Mouse (Mus musculus): Measurements from ENCODE around the gene Rere. TPM values are rescaled to one million over a fixed set of nuclear protein-coding genes. Genes with fewer than 3 reads are reported as not detected.
"Not testable (repeated sequence)": the region's sequence is repeated elsewhere in the genome, so short reads cannot be mapped to it uniquely, and the experiment has no call there.

The Rere gene
- total RNA-seq, 2 experiments from 2014 or later, result 85.3 to 118 TPM

GRCm38 (mm10) chr4:150510036-150510435 lies 228.6 kb downstream of the Rere start:
- DNase-seq, result no peak

GRCm38 (mm10) chr4:150513387-150513786 lies 231.9 kb downstream of the Rere start:
- not testable (repeated sequence) for DNase-seq

GRCm38 (mm10) chr4:150516201-150516600 lies 234.8 kb downstream of the Rere start:
- no peak for DNase-seq

GRCm38 (mm10) chr4:150517381-150517780 lies 235.9 kb downstream of the Rere start:
- DNase-seq, result peak; percentile 25

GRCm38 (mm10) chr4:150518826-150519225 lies 237.4 kb downstream of the Rere start:
- no peak for DNase-seq

- DNase-seq, result no peak
Measured at GRCm38 (mm10) chr4:150520069-150520468, 238.6 kb downstream of the Rere start.

GRCm38 (mm10) chr4:150522425-150522824 lies 241.0 kb downstream of the Rere start:
- no peak for DNase-seq

- DNase-seq, result no peak
Measured at GRCm38 (mm10) chr4:150523351-150523750, 241.9 kb downstream of the Rere start.

- no peak for DNase-seq
Measured at GRCm38 (mm10) chr4:150526269-150526668, 244.8 kb downstream of the Rere start.

- no peak for DNase-seq
Measured at GRCm38 (mm10) chr4:150528426-150528825, 247.0 kb downstream of the Rere start.

GRCm38 (mm10) chr4:150528846-150529245 lies 247.4 kb downstream of the Rere start:
- DNase-seq, result no peak

- DNase-seq, result no peak
Measured at GRCm38 (mm10) chr4:150531869-150532268, 250.4 kb downstream of the Rere start.

- peak; percentile 41 for DNase-seq
Measured at GRCm38 (mm10) chr4:150536821-150537510, 255.5 kb downstream of the Rere start.

- no peak for DNase-seq
Measured at GRCm38 (mm10) chr4:150539846-150540245, 258.4 kb downstream of the Rere start.

GRCm38 (mm10) chr4:150540392-150541094 lies 259.1 kb downstream of the Rere start:
- DNase-seq, result no peak

- DNase-seq, result peak; percentile 37
Measured at GRCm38 (mm10) chr4:150544231-150544630, 262.8 kb downstream of the Rere start.

GRCm38 (mm10) chr4:150544652-150545258 lies 263.3 kb downstream of the Rere start:
- DNase-seq, result peak; percentile 64

- no peak for DNase-seq
Measured at GRCm38 (mm10) chr4:150545775-150546174, 264.3 kb downstream of the Rere start.

- DNase-seq, result not testable (repeated sequence)
Measured at GRCm38 (mm10) chr4:150546296-150546695, 264.9 kb downstream of the Rere start.

- DNase-seq, result no peak
Measured at GRCm38 (mm10) chr4:150549393-150549792, 267.9 kb downstream of the Rere start.

- no peak for DNase-seq
Measured at GRCm38 (mm10) chr4:150549989-150550716, 268.7 kb downstream of the Rere start.

GRCm38 (mm10) chr4:150551390-150551789 lies 269.9 kb downstream of the Rere start:
- no peak for DNase-seq
